Mouse (Mus musculus) spleen, adult 2 months (tissue): ENCODE data around the gene Rps27. TPM values are rescaled to one million over a fixed set of nuclear protein-coding genes. Genes with fewer than 3 reads are reported as not detected.

Source experiments
- DNase-seq, 2 experiments: peaks; one replicate each; pipeline versions ENCODE4 v3.0.0 to v3.0.0-alpha.2; 2012 to 2021; ENCODE audit warnings: low spot score in 2 of 2, low read depth in 1 of 2
- H3K27ac ChIP-seq: fragments of 200-500 bp; 2 replicates; pipeline ENCODE4 v1.5.1; 2012; ENCODE audit warnings: low read length, inconsistent platforms; ENCODE audit not compliant: insufficient read depth
- H3K27me3 ChIP-seq: fragments of 200-500 bp; 2 replicates; pipeline ENCODE4 v1.6.1; 2012; ENCODE audit warnings: mild to moderate bottlenecking, moderate library complexity, low read length, inconsistent platforms; ENCODE audit not compliant: control insufficient read depth, insufficient read depth
- H3K36me3 ChIP-seq: fragments of 200-500 bp; 2 replicates; pipeline ENCODE4 v1.6.1; 2012; ENCODE audit warnings: mild to moderate bottlenecking, low read length, inconsistent platforms; ENCODE audit not compliant: control insufficient read depth, insufficient read depth
- H3K4me1 ChIP-seq: fragments of 200-500 bp; 2 replicates; pipeline ENCODE4 v1.6.1; 2011; ENCODE audit warnings: inconsistent platforms; ENCODE audit not compliant: control insufficient read depth, insufficient read depth, insufficient read length
- H3K4me3 ChIP-seq: fragments of 200-500 bp; 2 replicates; pipeline ENCODE4 v1.5.1; 2011; ENCODE audit warnings: mild to moderate bottlenecking, inconsistent platforms; ENCODE audit not compliant: insufficient read depth, insufficient read length; ENCODE audit errors: extremely low read depth
- CTCF ChIP-seq: fragments of 200-500 bp; IDR thresholded peaks from 2 replicates; pipeline ENCODE4 v1.5.1; 2011; ENCODE audit warnings: mild to moderate bottlenecking, inconsistent platforms; ENCODE audit not compliant: insufficient read depth, insufficient read length, insufficient replicate concordance; ENCODE audit errors: extremely low read depth
- POLR2A ChIP-seq: fragments of 200-500 bp; IDR thresholded peaks from 2 replicates; pipeline ENCODE4 v1.6.1; 2011; ENCODE audit warnings: low read depth, low read length, inconsistent platforms
- WGBS: fragments of 180-500 bp; shearing (Covaris S2); methylation state at CpG from one replicate; pipeline ENCODE4 v1.1.7; 2018; 5-methylcytosine and 5-hydroxymethylcytosine counted together
- polyA plus RNA-seq: library from polyadenylated mRNA; depleted of rRNA; stranded (reverse); fragments of >200 nt; gene quantifications from 2 replicates; pipeline ENCODE4 v1.2.3, GENCODE M21; 2012

Gene Rps27
- polyA plus RNA-seq, 1 experiment: 1,209 TPM

DNA sequence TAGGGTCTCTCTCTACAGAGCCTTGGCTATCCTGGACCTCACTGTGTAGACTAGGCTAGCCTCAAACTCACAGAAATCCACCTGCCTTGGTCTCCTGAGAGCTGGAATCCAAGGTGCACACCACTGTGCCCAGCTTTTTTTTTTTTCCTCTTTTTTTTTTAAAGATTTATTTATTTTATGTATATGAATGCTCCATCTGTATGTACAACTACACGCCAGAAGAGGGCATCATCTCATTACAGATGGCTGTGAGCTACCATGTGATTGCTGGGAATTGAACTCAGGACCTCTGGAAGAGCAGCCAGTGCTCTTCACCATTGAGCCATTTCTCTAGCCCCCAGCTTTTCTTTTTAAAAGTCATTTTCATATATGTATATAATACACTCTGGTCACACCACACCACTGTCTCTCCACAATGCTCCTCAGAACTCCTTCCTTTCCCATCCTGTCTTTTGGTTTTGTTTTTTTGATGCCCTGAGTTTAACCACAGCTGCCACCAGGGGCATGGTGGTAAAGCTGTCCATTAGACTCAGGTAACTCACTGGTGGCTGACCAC is 2.5 kb upstream of the Rps27 start:
- Histone ChIP-seq H3K36me3 (peaks cover 8% of the 10 kb centered on the region), H3K27me3 (peaks cover 3% of the 10 kb centered on the region; the same call in 1 of the 2 replicates), H3K4me1 (peaks cover 15% of the 10 kb centered on the region), H3K27ac (no peak overlapping the region), H3K4me3 (no peak overlapping the region)
- no peak for TF ChIP-seq POLR2A
- TF ChIP-seq CTCF: no peak
- DNase-seq: peak in 1 of 2 experiments; percentile 10
- WGBS: 33% methylated on average over 1 of the region's 1 CpGs

DNA sequence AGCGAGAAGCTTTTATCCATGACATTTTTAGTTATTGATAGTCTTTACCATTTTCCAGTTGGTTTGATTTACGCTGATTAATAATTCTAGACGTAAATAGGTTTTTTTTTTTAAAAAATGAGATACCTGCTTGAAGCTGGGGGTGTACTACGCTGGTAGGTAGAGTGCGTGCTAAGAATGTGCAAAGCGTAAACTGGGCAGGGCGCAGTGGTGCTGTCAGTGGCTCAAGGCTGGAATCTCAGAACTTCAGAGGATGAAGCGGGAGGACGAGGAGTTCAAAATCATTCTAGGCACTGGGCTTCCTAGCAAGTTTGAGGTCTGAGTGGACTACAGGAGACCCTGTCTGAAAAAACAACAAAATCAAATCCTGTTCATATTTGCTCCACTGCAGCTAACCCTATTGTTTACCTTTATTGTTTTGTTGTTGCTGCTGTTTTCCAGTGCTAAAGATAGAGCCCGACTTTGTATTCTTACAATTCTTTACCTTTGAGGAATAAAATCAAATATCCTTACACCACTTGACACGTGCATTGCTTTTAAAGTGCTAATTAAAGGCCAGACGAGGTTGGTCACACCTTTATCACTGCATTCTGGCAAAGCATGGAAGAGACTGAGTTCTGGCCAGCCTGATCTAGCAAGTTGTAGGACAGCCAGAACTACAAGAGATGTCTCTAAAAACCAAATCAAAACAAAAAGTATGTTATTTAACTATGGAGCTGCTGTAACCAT is 669 bp upstream of the Rps27 start:
- H3K4me1 ChIP-seq: peaks cover 12% of the 10 kb centered on the region; the same call in 1 of the 2 replicates
- peaks cover 17% of the 10 kb centered on the region for H3K36me3 ChIP-seq
- H3K27me3 ChIP-seq: no peaks in the 10 kb centered on the region
- 43% methylated on average over 12 of the region's 12 CpGs for WGBS
- no peak for TF ChIP-seq CTCF
- DNase-seq: no peak
- no peak overlapping the region for H3K27ac ChIP-seq
- H3K4me3 ChIP-seq: peak overlapping the region; percentile 45

DNA sequence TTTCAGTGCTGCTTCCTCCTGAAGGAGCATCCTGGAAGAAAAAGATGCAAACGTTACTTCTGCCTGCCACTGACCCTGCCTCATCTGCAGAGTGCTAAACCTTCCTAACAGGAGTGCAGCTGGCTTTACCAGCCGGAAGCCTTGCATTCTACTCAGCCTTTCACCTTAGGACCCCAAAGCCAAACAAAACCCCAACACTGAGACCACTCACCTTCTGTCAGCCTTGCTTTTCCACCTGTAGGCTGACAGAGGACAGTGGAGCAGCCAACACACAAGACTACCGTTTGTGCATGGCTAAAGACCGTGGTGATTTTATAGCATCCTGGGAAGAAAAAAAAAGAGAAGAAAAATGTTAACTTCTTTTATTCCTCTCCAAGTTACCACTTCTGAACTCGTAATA is 728 bp downstream of the Rps27 start:
- WGBS: 9% methylated on average over 5 of the region's 5 CpGs
- peaks cover 28% of the 10 kb centered on the region for H3K36me3 ChIP-seq

DNA sequence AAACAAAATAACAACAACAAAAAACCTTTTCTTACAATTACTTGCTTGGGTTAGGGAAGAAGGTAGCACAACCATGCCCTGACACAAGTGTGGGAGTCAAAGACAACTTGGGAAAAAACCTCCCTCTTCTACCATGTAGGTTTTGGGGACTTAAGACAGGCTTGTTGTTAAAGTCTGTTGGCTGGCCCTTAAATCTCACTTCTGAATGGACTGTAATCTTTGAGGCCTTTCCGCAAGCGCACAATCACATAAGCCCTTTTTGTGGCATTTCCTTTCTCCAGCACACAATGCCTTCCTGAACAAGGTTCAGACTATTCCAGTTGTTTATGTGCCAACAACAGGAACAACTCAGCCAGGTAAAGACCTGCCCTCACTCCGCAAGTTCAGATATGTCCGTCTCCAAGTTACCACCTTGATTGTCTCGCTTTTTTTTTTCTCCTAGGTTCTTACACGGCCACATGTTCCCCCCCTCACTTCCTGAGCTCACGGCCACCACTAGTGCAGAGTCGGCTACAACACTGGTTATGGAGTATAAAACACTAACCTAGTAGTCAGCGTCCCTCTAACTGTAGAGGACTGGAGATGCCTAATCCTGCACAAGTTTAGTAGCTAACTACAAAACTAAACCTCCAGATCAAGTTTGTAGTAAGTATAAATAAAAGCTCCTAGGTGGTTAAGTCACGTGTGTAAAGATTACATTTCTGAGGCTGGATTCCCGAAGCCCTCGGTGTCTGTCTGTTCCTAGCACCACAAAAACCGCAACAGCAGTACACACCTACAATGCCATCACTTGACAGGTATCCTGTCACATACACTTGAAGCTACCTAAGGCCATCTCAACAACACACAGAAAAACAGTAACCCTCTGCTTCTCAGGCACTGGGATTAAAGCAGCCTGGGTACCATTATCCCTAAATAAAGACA is 1.7 kb downstream of the Rps27 start:
- Histone ChIP-seq H3K36me3 (peaks cover 29% of the 10 kb centered on the region), H3K27ac (no peak overlapping the region), H3K27me3 (no peaks in the 10 kb centered on the region), H3K4me3 (peak overlapping the region; percentile 24), H3K4me1 (peaks cover 12% of the 10 kb centered on the region; the same call in 1 of the 2 replicates)
- WGBS: 53% methylated on average over 13 of the region's 13 CpGs
- no peak for DNase-seq
- TF ChIP-seq CTCF (no peak), POLR2A (no peak)

More for the DNA sequence above, 728 bp downstream of the Rps27 start:
- Histone ChIP-seq H3K4me3 (peak overlapping the region; percentile 98), H3K27me3 (no peaks in the 10 kb centered on the region), H3K4me1 (peaks cover 12% of the 10 kb centered on the region; the same call in 1 of the 2 replicates), H3K27ac (no peak overlapping the region)
- no peak for DNase-seq
- TF ChIP-seq CTCF: no peak
- no peak for TF ChIP-seq POLR2A

DNA sequence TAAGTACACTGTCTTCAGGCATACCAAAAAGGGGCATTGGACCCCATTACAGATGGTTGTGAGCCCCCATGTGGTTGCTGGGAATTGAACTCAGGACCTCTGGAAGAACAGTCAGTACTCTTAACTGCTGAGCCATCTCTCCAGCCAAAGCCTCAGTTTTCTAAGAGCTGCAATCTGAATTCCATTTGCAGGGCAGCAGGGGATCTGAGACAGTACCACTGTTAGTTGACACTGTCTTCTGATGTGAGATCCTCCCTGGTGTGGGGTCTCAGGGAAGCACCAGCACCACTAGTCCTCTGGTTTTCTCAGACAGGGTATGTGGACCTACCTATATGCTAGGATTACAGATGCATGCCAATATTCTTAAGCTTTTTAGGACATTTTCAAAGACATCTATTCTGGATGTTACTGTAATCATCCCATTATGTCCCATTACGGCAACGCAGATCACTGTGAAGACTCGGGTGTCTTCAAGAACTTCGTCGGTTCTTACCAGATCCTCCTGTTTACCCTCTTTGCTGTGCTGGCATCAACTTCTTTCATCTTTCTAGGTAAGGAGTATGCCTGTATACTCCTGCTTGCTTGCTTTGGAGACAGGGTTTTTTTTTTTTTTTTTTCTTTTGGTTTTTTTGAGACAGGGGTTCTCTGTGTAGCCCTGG is 3.4 kb downstream of the Rps27 start:
- no peak for DNase-seq
- Histone ChIP-seq H3K4me1 (peaks cover 12% of the 10 kb centered on the region; the same call in 1 of the 2 replicates), H3K27me3 (no peaks in the 10 kb centered on the region), H3K27ac (no peak overlapping the region), H3K4me3 (no peak overlapping the region), H3K36me3 (peaks cover 29% of the 10 kb centered on the region)
- TF ChIP-seq POLR2A (no peak), CTCF (no peak)
- 92% methylated on average over 5 of the region's 5 CpGs for whole genome bisulfite sequencing

DNA sequence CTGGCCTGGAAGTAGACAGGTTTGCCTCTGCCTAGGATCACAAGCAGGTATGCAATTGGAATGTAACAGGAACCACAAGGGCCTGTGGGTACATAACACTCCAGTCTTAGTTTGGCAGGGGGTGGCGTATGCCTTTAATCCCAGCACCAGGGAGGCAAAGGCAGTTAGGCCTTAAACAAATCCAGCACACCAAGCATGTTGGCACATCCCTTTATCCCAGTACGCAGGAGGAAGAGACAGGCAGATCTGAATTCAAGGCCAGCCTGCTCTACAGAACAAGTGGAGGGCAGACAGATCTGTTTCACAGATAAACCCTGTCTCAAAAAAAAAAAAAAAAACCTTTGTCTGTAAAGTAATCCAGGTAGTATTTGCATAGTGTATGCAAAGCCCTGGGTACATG is 4.8 kb downstream of the Rps27 start:
- peaks cover 12% of the 10 kb centered on the region; the same call in 1 of the 2 replicates for H3K4me1 ChIP-seq

More for the DNA sequence above, 4.8 kb downstream of the Rps27 start:
- 94% methylated on average over 2 of the region's 2 CpGs for WGBS
- H3K27me3 ChIP-seq: no peaks in the 10 kb centered on the region
- DNase-seq: no peak
- H3K4me3 ChIP-seq: no peak overlapping the region
- TF ChIP-seq POLR2A (no peak), CTCF (no peak)
- peaks cover 29% of the 10 kb centered on the region for H3K36me3 ChIP-seq
- no peak overlapping the region for H3K27ac ChIP-seq
